In genomic region chr15:23536691-23537090, GRCm38 (mm10) we compare ENCODE assay signal across 18 mouse cellular contexts.
"Had no signal": no experiment of that assay in that cellular context is flagged by ENCODE, and none has a peak within 500 bp of the region (broad histone marks: within the 10 kb centered on the region; RNA-seq: fewer than 3 reads in every experiment).

No protein-coding gene starts in this region.

- DNase-seq: lung, embryonic 14.5 days; lung, postnatal 10 days; lung, postnatal 4 days; midbrain, embryonic 14.5 days; retina, postnatal 1 day; right cerebral cortex, adult 18-20 months; right cerebral cortex, postnatal 25 days; right cerebral cortex, postnatal 4 days; spleen, adult 18-20 months; thymus, adult 18-20 months; thymus, postnatal 14 days; thymus, postnatal 36 days had no signal

- H3K27ac ChIP-seq: midbrain, embryonic 10.5 days; midbrain, embryonic 12.5 days; neural tube, embryonic 13.5 days; neural tube, embryonic 15.5 days had no signal

- H3K4me1 ChIP-seq: midbrain, embryonic 10.5 days; midbrain, embryonic 12.5 days; neural tube, embryonic 13.5 days; neural tube, embryonic 15.5 days had no signal

- H3K9me3 ChIP-seq: midbrain, embryonic 10.5 days; midbrain, embryonic 12.5 days; neural tube, embryonic 13.5 days; neural tube, embryonic 15.5 days had no signal

- H3K4me3 ChIP-seq: midbrain, embryonic 10.5 days; midbrain, embryonic 12.5 days; myocyte; neural tube, embryonic 13.5 days; neural tube, embryonic 15.5 days had no signal

- ATAC-seq: midbrain, embryonic 16.5 days had no signal

- H3K4me2 ChIP-seq: lung, embryonic 14.5 days; midbrain, embryonic 12.5 days; neural tube, embryonic 13.5 days; neural tube, embryonic 15.5 days had no signal

- H3K27me3 ChIP-seq: midbrain, embryonic 12.5 days; neural tube, embryonic 13.5 days; neural tube, embryonic 15.5 days had no signal

- H3K9ac ChIP-seq: lung, embryonic 14.5 days; midbrain, embryonic 12.5 days; neural tube, embryonic 13.5 days; neural tube, embryonic 15.5 days had no signal

- H3K36me3 ChIP-seq: midbrain, embryonic 10.5 days; midbrain, embryonic 12.5 days; neural tube, embryonic 13.5 days; neural tube, embryonic 15.5 days had no signal
